Mouse (Mus musculus) erythroblast, adult 5-6 weeks (primary cell): ENCODE measurements around the gene Ankrd13b. TPM values are rescaled to one million over a fixed set of nuclear protein-coding genes. Genes with fewer than 3 reads are reported as not detected.

Experiments
- ATAC-seq: replicated peaks from 2 replicates; pipeline ENCODE4 v1.8.0; 2016; ENCODE audit warnings: moderate number of reproducible peaks, mild to moderate bottlenecking, moderate TSS enrichment, inconsistent platforms; ENCODE audit not compliant: poor library complexity, low FRiP score, severe bottlenecking
- total RNA-seq, 2 experiments: library from RNA; stranded (forward) in 1 of 2; stranded (reverse) in 1 of 2; fragments of 150-400 nt in 1 of 2; fragments of 200-764, 138-1000 nt in 1 of 2; gene quantifications; 2 replicates each; pipeline versions ENCODE4 v1.2.3 to v1.2.4; 2015 to 2017; ENCODE audit warnings: low replicate concordance in 2 of 2

Ankrd13b gene
- total RNA-seq, 2 experiments from 2014 or later: 0.77 to 4.1 TPM

DNA sequence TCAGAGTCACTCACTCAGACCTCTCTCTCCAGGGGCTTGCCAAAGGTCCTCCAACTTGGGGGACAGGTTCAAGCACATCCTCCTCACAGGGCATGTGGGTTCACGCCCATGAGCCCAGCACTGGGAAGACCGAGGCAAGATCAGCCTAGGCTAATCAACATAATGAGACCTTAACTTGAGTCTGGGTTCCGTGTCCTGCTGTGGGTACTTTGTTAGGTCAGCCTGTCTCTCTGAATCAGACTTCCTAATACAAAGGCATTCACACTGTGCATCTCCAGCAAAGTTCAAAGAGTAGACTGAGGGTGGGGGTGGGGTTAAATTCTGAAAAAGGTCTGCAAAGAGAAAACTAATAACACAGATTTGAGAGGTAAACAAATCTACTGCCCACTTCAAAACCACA, 24.4 kb downstream of the Ankrd13b start:
- ATAC-seq: no peak

DNA sequence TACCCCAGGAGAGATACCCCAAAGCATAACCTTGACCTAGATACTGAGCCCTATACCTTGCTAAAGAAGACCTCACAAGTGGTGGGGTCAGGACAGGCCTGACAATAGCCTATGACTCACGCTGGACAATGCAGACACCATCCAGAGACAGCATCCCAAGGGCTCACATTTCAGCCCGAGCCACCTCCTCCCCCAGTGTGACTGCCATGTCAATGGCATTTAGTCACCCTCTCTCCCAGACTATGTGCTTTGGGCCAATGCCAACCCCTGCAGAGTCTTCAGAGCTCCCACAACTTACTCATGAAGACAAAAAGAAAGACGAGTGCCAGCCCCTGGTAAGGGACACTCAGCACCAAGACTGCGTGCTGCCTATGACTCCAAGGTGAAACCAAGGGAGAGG, 24.8 kb downstream of the Ankrd13b start:
- ATAC-seq: no peak

DNA sequence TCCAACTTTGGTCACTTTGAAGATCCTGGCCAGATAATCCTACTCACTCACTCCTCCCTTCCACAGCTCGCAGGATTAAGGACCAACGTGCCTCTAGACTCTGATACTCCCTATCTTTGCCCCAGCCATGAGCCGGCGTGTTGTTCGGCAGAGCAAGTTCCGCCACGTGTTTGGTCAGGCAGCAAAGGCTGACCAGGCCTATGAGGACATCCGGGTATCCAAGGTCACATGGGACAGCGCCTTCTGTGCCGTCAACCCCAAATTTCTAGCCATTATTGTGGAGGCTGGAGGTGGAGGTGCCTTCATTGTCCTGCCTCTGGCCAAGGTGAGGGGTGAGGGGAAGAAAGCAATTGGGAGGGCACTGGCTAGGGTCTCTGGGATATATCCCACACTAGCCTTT, 25.7 kb downstream of the Ankrd13b start:
- no peak for ATAC-seq

DNA sequence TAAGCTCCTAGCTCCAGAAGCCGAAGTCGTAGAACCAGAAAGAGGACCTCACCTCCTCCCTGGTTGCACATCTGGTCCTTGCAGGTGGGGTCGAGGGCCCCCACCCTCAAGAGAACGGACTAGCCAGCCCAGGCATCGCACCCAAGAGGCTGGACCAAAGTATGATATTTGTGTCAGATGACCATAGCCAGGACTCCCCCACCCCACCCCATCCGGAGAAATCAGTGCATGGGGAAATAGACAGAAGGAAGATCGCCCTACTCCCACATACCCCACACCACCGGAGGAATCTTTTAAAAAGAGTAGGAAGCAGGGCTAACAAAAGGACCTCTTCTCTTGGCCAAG, 26.4 kb downstream of the Ankrd13b start:
- no peak for ATAC-seq

DNA sequence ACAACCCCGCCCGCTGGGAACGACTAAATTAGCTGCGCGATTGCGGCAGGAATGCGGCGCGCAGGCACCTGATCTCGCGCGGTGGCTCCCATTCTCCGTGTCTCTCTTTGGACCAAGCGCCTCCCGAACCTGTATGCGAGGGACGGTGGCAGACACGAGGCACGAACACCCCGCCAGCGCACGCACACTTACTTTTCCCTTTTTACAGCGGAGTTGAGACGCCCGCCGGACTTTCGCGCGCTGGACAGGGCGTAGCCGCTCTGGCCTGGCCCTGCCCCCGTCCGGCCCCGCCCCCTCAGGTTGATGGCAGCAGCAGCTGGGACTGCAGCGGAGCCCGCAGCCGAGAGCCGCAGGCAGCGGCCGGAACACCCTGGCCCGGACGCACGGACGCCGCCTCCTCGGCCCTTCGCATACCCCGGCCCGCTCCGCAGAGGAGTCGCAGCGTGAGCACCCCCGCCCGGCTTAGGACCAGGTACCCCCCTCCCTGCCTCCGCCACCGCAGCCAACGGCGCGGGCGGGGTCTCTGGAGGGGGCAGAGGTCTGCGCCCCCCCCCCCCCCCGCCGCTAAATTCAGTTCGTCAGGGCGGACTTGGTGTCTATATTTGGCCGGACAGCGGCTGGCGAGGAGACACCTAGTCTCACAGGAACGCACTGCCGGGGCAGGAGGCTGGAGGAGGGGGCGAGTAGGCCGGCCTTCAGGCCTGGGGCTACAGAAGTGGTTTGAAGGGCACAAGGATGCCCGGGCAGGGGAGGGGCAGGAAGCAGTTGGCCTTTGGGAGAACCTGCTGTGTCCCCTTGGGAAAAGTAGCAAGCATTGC, 27.0 kb downstream of the Ankrd13b start, which contains the start of gene Coro6:
Gene Coro6 (plus strand): TSS at position 129 of the 818 bp plus-strand sequence.
- ATAC-seq: no peak; the same call in 1 of the 2 replicates

DNA sequence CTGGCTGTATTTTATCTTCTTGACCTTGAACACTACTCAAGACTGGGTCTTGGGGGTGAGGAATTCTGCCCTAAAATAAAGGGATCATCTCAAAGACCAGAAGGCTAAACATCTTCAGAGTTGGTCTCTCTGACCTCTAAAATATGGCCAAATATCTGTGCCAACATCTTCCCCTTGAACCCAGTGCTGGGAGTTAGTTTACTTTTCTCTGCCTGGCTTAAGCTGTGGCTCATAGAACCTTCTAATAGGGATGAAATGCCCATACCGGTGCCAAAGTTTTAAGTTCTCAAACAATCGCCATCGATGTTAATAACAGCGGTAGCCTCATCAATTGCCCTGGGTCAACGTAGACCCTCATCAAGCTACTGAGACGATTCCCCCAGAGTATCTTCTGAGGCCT, 27.6 kb downstream of the Ankrd13b start:
- ATAC-seq: no peak

DNA sequence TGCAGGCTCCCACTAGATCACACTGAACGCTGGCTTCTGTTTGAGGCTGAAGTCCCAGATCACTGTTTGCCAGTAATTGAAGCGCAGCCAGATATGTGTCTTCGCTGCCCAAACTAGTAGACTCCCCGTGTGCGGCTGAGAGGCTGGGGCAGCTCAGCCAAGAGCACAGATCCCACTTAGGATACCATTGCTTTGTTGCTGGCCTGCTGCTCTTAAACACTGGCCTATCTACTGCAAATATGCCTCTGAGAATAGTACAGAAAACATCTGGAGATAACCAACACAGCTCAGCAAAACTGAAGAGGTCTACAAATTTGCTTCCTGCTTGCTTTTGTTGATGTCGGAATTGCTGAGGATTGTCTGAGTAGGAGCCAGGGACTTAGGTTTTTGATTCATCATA, 32.6 kb downstream of the Ankrd13b start:
- no peak for ATAC-seq

DNA sequence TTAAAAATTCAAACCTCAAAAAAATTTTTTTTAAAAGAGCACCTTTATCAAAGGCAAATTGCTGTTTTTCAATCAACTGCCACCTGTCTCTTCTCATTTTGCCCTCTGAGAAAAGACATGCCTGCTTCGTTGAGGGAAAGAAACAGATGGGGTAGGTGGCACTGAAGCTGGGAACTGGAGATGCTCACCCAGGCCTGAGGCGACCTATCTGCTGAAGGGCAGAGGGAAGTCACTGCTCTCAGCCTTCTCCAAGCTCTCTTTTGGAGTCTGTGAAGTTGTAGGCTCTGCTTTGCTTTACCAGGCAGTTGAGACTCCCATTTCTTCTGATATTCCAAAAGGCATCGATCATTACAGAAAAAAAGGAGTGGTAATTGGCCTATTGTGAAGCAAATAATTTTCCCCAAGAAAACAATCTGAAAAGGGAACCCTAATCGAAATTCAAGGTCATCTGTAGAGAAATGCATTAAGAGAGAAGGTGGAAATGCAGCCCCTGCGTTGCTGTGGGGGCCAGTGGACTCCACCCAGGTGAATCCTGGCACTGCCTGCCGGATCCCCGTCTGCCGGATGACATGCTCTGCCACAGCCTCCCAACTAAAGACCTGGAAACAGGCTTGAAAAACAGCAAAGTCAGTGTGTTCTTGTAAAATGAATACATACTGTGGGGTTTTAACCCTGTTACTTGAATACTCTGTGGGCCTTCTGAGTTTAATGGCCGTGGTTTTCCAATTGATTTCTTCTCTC, 33.5 kb downstream of the Ankrd13b start:
- ATAC-seq: no peak

DNA sequence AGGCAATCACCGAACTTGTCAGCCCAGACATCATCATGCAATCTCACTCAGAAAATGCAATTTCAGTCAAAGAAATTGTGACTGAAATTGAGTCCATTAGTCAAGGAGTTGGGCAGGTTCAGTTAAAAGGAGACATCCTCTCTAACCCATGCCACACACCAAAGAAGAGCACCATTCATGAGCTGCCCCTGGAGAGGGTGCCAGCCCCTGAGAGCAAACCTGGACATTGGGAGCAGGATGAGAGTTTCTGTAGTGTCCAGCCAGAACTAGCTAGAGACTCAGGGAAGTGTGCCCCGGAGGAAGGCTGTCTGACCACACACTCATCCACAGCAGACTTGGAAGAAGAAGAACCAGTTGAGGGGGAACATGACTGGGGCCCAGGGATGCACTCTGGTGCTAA, 36.1 kb downstream of the Ankrd13b start:
- no peak for ATAC-seq

DNA sequence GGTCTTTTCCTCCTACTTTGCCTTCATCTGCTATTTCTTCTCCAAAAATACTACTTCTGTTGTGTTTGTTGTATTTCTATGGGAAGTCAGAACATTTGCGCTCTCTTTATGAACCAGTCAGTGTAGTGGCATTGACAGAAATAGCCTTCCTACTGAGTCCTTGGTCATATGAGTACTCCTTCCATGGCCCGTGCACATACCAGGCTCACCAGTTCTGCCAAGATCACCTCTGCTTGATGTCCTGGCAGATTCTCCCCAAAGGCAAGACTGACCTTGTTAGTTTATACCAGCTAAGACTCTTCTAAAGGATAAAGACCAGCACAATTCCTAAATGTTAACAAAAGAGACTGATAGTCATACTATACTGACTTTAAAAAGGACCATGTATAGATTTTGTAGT, 37.8 kb downstream of the Ankrd13b start:
- ATAC-seq: no peak

DNA sequence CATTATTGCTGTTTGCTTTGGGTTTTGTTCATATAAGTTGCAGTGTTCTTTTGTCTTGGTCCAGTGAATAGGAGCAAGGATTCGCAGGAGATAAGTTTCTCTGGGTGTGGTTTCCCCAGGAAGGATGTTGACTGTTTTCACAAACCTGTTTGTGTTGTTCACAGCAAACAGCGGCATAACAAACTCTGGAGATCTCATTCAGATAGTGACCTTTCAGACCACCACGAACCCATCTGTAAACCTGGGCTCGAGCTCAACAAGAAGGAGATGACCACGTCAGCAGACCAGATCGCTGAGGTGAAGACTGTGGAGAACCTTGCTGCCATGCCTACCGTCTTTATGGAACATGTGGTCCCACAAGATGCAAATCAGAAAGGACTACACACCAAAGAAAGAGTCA, 40.3 kb downstream of the Ankrd13b start:
- no peak for ATAC-seq

DNA sequence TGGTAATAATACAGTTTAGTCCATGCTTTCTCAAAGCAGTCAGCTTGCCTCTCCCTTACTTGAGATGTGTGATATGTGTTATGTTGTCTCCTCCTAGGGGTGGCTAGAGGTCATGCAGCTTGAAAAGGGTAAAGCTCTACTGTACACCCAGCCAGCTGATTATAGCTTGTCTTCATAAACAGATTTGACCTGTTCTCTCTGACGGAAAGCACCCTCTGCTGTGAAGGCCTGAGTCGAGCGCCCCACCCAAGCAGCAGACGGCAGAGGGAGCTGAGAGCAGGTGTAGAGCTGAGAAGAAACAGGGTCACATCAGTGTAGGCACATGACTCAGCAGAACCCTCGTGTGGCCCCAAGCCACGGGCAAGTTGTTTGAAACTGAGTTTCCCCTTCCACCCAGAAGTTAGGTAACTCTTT, 42.8 kb downstream of the Ankrd13b start:
- ATAC-seq: peak; percentile 91

DNA sequence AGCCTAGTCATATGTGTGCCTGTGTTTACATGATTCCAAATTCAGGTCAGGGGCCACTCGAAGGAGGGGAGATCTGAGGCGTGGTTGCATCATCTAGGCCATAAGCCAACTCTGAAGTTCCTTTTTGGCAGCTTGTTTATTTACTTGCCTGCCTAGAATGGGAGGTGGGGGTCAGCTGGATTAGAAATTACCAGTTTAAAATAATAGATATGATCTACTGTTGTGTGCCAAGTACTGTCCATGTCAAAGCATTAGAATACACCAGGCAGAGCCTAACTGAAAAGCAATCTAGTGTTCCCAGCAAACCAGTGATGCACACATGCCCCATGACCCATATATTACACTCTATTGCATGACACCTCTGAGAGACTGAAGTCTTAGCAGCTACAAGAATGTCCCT, 44.5 kb downstream of the Ankrd13b start:
- no peak for ATAC-seq

DNA sequence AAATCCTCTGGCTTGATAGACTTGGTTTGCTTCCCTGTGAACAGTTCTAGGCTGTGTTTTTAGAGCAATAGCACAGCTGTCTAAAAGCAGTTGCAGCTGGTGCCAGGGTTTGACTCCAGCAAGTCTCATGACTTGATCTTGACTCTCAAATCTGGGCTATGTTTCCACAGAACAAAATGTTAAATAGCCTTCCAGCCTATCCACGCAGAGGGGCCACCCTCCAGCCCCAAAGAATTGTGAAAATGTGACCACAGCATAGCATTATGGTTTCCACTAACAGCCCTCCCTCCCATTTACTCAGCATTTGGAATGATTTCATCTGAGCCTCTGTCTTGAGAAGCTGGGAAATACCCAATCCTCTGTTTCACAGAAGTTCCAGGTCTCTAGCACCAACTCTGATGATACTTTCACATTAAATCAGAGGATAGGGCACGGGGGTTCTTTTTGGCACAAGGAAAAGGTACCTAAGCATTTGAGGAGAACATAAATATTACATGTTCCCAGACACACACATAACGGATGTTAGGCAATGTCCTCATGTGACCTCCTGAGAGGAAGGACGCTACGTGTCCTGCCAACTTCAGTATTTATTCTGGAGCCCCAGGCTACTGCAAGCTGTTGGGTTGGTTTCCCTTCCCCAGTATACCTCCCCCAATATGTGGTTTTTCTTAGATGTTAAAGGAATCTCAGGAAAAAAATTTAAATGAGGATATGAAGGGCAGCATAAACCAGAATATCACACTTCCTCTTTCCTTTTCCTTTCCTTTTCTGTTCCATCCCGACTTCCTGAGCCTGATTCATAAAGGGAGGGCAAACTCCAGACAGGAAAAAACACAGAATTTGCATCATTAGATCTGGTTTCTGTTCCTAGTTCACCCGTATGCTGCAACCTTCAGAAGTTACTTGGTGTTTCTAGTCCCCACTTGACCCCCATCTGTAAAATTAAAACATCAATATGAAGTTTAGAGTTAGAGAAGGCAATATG, 47.0 kb downstream of the Ankrd13b start:
- ATAC-seq: no peak

DNA sequence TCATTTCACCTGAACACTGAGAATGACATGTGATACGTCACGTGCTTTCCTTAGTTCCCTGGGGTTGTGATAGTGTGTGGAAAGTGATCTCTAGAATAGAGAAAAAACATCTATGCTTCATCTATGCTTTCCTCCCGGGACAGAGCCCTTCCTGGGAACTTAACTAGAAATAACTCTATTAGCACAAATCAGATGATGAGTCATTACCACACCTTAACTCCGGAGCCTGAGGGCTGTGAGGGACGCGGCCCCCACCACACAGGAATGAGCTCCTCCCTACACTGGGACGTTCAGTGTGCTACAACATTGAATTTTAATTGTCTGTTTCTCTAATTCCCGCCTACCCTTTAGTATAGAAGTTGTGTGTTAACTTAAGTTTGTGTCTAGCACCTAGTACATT, 48.5 kb downstream of the Ankrd13b start:
- no peak for ATAC-seq

DNA sequence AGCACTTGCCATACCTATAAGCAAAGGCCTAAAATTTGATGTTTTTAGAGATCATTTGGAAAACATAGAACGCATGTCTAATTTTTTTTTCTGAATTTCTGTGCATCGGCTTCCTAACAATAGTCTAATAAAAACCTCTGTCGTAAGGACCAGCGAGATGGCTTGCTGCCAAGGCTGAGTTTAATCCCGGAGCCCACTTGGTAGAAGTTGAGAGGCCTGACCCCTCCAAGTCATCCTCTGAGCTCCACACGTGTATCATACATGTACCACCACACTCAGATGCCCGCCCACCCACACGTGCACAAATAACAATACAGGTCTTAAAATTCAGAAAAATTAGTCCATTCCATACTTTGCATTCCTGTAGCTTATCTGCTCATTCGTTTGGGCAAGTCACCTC, 49.4 kb downstream of the Ankrd13b start:
- no peak for ATAC-seq

DNA sequence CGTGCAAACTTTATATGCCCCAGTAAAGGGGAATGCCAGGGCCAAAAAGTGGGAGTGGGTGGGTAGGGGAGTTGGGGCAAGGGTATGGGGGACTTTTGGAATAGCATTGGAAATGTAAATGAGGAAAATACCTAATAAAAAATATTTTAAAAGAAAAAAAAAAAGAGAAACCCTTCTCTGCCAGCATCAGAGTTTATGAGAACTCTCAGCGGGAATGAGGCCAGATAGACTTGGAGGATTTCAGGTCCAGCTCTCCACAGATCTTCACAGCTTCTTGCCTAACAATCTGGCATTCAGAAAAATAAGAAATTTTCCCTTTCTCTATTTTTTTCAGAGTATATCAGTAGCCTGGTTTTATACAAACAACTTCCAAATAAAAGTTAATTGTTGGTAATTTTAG, 52.5 kb downstream of the Ankrd13b start:
- ATAC-seq: no peak

DNA sequence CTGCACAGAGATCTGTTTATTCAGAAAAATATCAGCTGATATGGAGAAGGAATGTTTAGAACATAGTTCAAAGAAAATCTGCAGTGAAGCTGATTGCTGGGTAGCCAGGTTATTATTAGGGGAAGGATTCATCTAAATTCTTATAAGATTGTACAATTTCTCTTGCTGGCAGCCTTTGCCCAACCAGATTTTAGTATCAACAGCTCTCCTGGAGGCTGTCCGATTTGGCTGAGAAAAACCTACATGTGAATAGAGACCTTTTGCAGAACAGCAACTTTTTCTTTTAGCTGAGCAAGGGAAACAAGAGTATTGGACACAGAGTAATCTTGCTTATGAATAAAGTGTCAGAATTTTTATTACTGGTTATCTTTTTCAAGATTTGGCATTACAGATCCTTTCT, 61.0 kb downstream of the Ankrd13b start:
- ATAC-seq: no peak

DNA sequence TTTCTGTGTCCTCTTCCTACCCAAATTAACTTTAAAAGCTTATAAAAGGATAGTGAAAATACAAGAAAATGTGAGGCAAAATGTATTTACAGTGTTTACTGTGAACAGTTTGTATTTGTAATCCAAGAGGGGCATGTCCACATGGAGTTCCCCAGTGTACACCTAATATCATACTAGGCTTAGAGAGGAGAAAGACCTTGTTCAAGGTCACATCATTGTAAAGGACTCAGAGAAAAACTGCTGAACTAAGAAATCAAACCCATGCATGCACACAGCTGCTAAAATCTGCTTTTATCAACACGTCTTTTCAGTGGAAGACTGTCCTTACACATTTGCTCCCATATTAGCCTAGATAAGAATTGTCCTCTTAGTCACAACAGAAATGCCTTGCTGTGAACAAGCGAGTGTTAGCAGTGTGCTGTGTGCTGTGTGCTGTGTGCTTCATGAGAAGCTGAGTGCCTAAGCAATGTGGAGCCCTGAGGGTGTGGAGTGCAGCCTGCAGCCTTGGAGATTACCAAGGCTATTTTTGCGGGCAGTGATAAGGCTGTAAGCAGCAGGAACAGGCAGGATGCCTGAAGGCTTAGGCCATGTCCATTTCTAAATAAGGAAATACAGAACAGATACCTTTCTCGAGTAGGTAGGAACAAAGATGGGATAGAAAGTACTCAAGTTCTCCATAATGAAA, 66.2 kb downstream of the Ankrd13b start:
- peak; percentile 99 for ATAC-seq
